Mouse (Mus musculus) CD4-positive helper T cell, adult 2 months (primary cell): Measurements from ENCODE around the gene Gtsf1.
"Not testable (repeated sequence)": the region's sequence is repeated elsewhere in the genome, so short reads cannot be mapped to it uniquely, and the experiment has no call there.

Experiments
- DNase-seq: peaks from one replicate; pipeline ENCODE4 v3.0.0-alpha.2; 2012; ENCODE audit warnings: low read depth, missing footprints, low spot score

The Gtsf1 gene

DNA sequence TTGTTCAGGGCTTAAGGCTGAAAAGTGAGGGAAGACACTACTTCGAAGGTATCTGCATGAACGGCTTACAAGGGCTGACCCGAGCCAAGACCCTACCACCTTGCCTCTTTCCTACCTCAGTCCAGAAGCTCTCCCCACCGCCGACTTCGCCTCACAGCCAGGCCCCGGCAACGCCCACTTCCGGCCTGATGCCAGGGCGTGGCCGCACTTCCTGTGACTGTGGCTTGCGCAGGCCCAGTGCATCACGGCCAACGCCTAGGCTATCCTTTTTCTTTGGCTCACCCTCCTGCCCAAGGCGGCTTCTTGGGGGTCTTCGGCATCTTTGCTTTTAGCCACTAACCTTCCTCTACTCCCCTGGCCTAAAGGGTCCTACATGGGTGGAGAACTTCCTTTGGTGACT is at the start of gene Gtsf1:
Gene Gtsf1 (minus strand): TSS at position 230 of the 400 bp plus-strand sequence.
- DNase-seq, result no peak

DNA sequence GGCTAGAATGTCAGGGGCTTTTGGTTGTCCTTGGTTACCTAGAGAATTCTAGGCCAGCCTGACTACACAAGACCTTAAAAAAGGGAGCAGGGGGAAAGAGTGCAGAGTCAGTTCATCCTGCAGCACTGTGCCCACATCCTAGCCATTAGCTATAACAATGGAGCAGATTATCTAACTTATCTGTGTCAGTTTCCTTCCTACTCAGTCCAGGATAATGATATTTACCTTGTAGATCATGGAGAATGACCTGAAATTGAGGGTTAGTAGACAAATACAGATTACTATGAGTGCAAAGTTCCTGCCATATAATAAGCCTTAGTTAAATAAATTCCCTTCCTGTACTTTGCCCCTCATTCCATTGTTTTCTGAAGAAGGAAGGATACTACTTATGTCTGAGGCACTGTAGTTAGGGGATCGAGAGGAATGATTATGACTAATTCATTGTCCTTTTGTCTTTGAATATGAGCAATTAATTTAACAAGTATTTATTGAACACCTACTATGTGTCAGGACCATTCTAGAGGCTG is 48.9 kb upstream of the Gtsf1 start:
- DNase-seq, result no peak

- DNase-seq, result no peak
Measured at GRCm38 (mm10) chr15:103473769-103474168, 43.5 kb upstream of the Gtsf1 start.

DNA sequence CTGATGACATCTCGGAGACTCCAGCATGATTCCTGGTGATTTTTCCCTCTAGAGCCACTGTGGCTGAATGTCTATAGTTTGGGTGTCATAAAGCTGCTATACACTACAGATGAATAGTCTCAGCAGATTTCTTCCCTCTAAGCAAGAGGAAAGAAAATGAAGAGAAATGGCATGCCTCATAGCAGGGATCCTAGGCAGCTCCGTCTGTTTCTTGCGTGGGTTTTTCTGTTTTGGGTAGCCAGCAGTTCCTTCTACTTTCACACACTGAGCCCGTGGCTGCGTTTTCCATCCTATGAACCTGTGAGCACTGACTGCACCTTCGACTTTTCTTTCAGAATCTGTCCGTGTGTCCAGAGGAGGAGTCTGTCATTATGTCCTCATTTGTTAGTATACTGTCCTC is 42.9 kb upstream of the Gtsf1 start:
- DNase-seq, result no peak

- no peak for DNase-seq
Measured at GRCm38 (mm10) chr15:103472265-103472664, 42.0 kb upstream of the Gtsf1 start.

- DNase-seq, result no peak
Measured at GRCm38 (mm10) chr15:103471488-103472194, 41.4 kb upstream of the Gtsf1 start.

DNA sequence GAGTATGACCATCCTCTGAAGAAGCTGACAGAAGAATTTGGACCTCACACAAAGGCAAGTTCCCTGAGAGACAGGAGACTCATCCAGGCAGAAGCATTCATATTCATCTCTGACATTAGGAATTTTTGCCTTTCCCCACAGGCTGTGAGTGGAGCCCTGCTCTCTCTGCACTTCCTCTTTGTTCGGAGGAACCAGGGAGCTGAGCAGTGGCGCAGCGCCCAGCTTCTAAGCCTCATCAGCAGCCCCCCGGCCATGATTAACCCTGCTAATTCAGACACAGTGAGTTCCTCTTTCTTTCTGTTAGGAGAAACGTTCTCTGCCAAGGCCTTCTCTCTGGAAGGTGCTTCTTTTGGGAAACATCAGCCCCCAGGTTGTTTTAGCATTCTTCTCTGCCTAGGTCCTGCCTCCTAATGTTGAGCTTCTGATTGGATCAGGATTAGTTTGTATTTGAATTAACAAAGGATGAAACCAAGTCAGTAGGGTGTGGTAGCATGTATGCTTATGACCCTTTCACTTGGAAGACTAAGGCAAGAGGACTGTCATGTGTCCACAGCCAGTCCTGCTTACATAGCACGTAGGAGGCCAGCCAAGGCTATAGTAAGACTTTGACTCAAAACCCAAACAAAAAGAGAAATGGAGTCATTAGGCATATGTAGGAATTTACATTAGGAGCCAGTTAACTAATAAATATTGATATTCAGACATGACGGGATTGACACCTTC is 32.4 kb upstream of the Gtsf1 start:
- no peak for DNase-seq

DNA sequence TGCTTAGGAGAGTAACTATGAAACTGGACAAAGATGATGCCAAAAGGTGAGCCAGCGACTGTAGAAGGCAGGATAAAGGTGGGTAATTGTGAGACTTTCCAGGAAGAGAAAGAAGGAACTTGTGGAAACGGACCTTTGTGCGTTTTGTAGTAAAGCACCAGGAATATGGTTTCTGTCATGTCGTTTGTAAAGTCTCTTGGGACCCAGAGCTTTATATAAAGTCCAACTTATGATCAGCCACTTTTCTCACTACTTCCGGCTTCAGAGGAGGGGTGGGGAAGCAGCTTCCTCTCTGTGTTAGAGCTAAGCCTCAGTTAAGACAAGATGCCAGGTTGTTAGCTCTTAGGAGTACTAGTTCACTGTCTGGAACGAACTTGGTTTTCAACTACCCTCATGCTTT is 24.2 kb upstream of the Gtsf1 start:
- DNase-seq, result peak; percentile 29

DNA sequence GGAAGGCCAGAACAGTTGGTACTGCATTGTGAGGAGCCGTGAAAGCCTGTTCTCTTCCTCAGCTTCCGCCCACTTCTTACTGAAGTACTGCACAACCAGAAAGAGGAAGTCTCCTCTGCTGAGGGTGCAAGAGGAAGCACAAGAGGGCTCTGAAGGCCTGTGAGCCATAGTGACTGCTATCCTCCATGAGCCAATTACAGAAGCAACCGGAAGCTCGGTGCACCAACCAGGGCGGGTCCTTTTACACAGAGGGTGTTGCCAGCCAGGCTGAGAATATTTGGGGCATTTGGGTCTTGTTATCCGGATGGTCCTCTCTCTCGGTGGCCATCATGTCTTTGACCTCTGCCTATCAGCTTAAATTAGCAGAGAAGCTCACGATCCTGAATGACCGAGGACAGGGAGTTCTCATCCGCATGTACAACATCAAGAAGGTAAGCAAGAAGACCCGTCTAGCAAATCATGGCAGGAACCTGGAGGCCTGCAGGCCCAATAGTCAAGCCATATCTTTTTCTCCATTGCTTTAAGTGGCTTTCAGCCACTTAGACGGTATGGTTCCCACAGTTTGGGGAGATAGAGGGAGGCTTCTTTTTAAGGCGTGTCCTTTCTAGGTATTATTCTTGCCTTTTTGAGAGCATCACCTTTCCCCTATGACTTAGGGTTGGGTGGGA is 23.4 kb upstream of the Gtsf1 start, which contains the start of gene Nckap1l:
Gene Nckap1l (plus strand): TSS at position 244 of the 668 bp plus-strand sequence.
- DNase-seq, result peak; percentile 91

GRCm38 (mm10) chr15:103448369-103448768 is 18.1 kb upstream of the Gtsf1 start, which contains the start of gene Gtsf2:
Gtsf2 (minus strand) TSS chr15:103448469.
- no peak for DNase-seq

GRCm38 (mm10) chr15:103445966-103446365 is 15.7 kb upstream of the Gtsf1 start:
- DNase-seq, result not testable (repeated sequence)

- DNase-seq, result no peak
Measured at GRCm38 (mm10) chr15:103427017-103427416, 3.3 kb downstream of the Gtsf1 start.

GRCm38 (mm10) chr15:103405586-103405985 is 24.7 kb downstream of the Gtsf1 start:
- DNase-seq, result not testable (repeated sequence)

DNA sequence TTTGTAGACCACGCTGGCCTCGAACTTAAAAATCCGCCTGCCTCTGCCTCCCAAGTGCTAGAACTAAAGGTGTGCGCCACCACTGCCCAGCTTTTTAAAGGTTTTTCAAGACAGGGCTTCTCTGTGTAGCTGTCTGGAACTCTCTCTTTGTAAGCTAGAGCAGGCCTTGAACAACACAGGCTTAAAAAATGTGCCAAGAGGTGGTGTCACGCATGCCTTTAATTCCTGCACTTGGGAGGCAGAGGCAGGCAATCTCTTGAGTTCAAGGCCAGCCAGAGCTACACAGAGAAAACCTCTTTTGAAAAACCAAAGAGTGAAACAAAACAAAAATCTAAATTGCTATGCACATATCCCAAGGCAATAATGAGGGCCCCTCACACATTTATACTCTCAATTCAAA is 28.9 kb downstream of the Gtsf1 start:
- no peak for DNase-seq

- DNase-seq, result no peak
Measured at GRCm38 (mm10) chr15:103393577-103393976, 36.7 kb downstream of the Gtsf1 start.

DNA sequence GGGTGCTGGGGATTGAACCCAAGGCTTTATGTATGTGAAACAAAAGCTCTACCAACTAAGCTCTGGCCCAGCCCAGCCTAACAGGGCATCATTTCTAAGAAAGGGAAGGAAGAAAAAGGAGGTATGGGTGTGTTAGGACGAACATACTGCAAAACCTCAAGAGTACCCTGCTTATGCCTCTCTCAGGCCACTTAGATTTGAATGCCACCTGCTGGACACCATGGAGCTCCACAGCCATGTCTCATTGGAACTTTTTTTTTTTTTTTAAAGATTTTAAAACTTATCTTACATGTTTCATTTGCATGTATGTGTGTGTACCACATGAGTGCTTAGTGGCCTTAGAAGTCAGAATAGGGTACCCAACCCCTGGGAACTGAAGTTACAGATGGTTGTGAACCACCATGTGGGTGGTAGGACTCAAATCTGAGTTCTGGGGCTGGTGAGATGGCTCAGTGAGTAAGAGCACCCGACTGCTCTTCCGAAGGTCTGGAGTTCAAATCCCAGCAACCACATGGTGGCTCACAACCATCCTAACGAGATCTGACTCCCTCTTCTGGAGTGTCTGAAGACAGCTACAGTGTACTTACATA is 41.6 kb downstream of the Gtsf1 start:
- DNase-seq, result no peak

DNA sequence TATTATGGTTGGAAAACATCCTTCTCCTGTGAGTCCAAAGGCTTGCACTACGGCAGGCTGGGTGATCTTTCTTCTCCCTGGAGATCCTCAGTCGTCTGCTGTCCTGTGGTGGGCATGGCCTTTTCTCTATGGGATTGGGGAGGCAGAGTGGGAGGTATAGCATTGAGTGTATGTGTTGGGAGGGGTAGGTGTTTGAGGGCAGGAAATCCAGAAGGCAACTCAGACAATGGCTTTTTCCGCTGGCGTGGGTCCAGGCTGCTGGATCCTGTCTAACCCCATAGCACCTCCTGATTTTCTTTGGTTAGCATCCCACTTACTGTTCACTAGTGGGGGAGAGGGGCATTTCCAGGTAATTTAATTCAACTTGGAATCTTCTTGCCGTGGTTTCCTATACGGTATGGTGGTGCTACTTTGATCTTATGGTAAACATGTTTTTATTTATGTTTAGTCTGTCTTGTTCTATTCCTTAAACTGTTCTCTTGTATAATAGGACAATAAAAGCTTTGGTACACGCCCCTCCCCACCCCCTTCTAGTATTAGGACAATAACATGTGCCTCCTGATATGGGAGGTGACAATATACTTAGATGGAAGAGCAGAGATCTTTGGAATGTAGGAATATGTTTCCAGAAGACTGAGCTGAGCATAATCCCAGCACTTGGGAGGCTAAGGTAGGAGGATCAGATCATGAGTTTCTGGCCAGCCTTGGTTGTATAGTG is 46.3 kb downstream of the Gtsf1 start:
- DNase-seq, result no peak

GRCm38 (mm10) chr15:103382795-103383406 is 47.4 kb downstream of the Gtsf1 start:
- no peak for DNase-seq

- no peak for DNase-seq
Measured at GRCm38 (mm10) chr15:103382075-103382474, 48.2 kb downstream of the Gtsf1 start.

DNA sequence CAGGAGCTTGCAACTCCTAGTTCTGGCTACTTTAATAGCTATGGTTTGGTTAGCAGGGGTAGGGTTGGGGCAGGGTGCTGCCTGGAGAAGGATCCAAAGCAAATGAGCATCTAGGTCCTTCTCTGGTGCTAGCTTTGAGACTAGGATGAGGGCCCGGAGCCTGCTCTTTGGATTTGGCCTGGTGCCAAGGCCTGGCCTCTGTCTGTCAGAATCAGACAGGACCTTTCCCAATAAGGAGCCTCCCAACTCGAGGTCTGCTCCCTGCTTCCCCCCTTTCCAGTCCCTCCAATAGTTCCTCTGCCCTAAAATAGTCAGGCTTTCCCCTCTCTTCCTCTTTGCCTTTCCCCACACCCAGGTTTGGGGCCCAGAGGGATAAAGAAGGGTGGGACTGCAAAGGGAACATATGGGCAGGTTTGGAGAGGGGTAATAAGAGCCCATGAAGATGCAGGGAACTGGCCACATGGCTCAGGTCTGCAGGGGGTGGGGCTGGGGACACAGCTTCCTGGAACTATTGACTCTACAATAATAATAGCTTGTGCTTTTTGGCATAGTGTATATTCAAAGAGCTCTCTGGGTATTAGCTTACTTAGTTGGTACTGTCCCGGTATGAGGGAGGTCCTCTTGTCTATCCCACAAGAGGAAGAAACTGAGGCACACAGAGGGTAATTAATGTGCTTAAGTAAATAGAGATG is 51.5 kb downstream of the Gtsf1 start:
- DNase-seq, result no peak
